Mouse (Mus musculus): ENCODE data around the gene Sh2d2a.
"Not testable (repeated sequence)": the region's sequence is repeated elsewhere in the genome, so short reads cannot be mapped to it uniquely, and the experiment has no call there.

The Sh2d2a gene

GRCm38 (mm10) chr3:87855936-87856335 is 9.4 kb downstream of the Sh2d2a start:
- no peak for DNase-seq (ENCODE audit: low spot score)

- DNase-seq (ENCODE audit: low spot score), result no peak
Observed at GRCm38 (mm10) chr3:87857666-87858065, 11.1 kb downstream of the Sh2d2a start.

DNA sequence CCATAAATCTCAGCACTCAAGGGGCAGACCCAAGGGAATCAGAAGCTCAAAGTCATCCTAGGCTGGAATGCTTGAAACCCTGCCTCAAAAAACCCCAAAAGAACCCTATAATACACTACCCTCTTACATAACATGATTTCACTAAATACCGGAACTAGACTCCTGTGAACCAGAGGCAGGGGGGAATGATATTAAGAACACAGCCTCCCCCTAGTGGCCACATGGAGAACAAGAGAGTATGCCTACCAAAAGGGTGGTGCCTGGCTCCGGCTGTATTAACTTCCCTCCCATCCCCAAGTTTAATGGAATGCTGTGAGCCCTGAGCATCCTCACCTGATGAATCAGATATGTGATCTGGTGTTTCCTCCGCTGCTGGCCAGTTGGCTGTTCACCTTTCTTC is 13.3 kb downstream of the Sh2d2a start:
- DNase-seq (ENCODE audit: low spot score), result peak; percentile 77

DNA sequence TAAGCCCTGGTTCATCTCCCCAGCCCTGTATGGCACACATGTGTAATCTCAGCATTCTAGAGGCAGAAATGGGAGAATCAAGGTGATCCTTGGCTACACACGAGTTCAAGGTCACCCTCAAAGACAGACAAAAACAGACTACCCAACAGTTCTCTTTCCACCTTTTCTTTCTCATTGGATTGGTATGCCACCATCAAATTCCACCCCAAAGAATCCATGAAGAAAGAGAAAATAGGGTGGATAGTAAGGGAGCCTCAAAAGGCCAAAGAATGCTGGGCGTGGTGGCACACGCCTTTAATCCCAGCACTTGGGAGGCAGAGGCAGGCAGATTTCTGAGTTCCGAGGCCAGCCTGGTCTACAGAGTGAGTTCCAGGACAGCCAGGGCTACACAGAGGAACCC is 17.6 kb downstream of the Sh2d2a start:
- not testable (repeated sequence) for DNase-seq (ENCODE audit: low spot score)

- no peak for DNase-seq (ENCODE audit: low spot score)
Observed at GRCm38 (mm10) chr3:87877730-87878129, 31.2 kb downstream of the Sh2d2a start.

- no peak for DNase-seq (ENCODE audit: low spot score)
Observed at GRCm38 (mm10) chr3:87884291-87884690, 37.7 kb downstream of the Sh2d2a start.

DNA sequence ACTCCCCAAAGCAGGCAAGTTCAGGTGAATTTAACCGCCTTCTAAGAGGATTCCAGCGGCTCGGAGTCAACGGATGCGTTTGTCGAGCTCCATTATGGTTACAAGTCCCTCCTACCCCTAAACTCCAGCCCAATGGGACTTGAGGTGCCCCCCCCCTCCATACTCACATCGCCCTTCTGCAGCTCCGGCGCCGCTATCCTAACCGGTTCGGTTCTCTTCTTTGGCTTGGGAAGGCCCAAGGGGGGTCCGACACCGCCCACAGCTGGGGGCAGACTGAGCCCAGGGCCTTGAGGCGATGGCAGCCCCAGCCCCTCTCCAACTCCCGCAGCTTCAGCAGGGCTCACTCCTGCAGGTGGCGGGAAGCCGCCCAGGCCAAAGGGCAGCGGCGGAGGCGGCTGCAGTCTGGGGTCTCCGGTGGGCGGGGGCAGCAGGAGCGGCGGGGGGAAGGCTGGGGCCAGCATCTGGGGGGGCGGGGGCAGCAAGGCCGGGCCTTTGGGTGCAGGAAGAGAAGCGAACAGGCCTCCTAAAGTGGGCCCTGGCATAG is 38.2 kb downstream of the Sh2d2a start:
- DNase-seq (ENCODE audit: low spot score), result peak; percentile 42

GRCm38 (mm10) chr3:87885281-87886003 is 38.9 kb downstream of the Sh2d2a start, which contains the start of gene Prcc:
TSS of gene Prcc (minus strand) at chr3:87885608.
- peak; percentile 96 for DNase-seq (ENCODE audit: low spot score)

GRCm38 (mm10) chr3:87886004-87886365 is 39.4 kb downstream of the Sh2d2a start:
- DNase-seq (ENCODE audit: low spot score), result no peak

- peak; percentile 34 for DNase-seq (ENCODE audit: low spot score)
Observed at GRCm38 (mm10) chr3:87886416-87886815, 39.9 kb downstream of the Sh2d2a start.

DNA sequence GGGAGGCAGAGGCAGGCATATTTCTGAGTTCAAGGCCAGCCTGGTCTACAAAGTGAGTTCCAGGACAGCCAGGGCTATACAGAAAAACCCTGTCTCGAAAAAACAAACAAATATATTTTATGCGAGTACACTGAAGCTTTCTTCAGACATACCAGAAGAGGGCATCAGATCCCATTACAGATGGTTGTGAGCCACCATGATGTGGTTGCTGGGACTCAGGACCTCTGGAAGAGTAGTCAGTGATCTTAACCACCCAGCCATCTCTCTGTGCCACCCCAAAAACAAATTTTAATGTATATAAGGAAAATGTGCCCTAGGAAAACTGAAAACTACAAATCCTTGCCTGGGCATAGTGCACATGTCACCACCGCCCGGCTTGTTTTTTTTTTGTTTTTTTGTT is 40.8 kb downstream of the Sh2d2a start:
- not testable (repeated sequence) for DNase-seq (ENCODE audit: low spot score)

- DNase-seq (ENCODE audit: low spot score), result no peak
Observed at GRCm38 (mm10) chr3:87891481-87891880, 44.9 kb downstream of the Sh2d2a start.

GRCm38 (mm10) chr3:87893367-87893905 is 46.9 kb downstream of the Sh2d2a start:
- DNase-seq (ENCODE audit: low spot score), result no peak

- DNase-seq (ENCODE audit: low spot score), result no peak
Observed at GRCm38 (mm10) chr3:87899266-87899665, 52.7 kb downstream of the Sh2d2a start.

GRCm38 (mm10) chr3:87899776-87900175 is 53.2 kb downstream of the Sh2d2a start:
- no peak for DNase-seq (ENCODE audit: low spot score)

DNA sequence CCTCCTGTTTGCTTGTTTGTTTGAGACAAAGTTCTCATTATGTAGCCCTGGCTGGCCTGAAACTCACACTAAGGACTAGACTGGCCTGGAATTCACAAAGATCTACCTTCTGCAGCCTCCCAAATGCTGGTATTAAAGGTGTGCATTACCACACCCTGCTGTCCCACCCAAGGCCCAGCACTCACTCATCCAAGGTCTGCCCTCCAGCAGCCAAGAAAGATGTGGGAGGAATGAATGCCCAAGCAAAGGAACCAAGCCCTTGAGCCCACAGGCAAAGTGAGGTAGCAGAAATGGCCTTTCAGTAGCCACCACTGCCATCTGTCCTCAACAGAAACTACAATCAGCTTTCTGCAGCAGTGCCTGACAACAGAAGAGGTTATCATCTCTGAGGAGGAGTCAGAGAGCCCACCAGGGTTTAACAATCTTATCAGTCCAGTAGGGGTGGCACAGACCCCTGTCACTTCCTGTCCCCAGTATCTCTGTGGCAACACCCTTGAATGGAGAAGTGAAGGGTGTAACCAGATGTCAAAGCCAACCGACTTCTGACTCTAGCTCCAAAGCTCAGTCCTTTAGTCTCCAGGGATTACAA is 54.6 kb downstream of the Sh2d2a start:
- DNase-seq (ENCODE audit: low spot score), result no peak

- not testable (repeated sequence) for DNase-seq (ENCODE audit: low spot score)
Observed at GRCm38 (mm10) chr3:87901959-87902358, 55.4 kb downstream of the Sh2d2a start.

DNA sequence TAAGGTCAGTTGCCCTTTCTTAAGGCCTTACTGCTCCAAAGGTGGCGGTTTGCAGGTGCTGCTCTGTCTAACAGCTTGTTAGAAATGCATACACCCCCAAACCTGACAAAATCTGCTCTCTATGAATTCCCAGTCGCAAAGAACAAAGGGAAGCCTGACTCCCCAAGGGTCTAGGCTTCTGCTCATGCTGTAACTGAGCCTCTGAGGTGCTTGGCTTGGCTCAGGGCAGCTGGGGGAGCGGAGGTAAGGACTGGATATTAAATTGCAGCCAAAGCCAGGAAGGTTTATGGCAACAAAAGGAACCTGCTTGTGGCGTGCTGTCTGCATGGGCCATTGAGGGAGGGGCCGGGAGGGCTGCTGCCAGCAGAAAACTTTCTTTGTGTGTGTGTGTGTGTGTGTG is 57.3 kb downstream of the Sh2d2a start:
- no peak for DNase-seq (ENCODE audit: low spot score)
